Mouse (Mus musculus) hindbrain, embryonic 11.5 days (tissue): ENCODE results near the gene 4931422A03Rik. TPM values are rescaled to one million over a fixed set of nuclear protein-coding genes. Genes with fewer than 3 reads are reported as not detected.
A peak's percentile ranks its signal among the peaks of the same experiment; 100 is the strongest.

Source experiments
- ATAC-seq: fragments of 200-750 bp; cut with Nextera tagmentation; 2 replicates; pipeline ENCODE4 v1.8.0; 2017; ENCODE audit warnings: mild to moderate bottlenecking, moderate TSS enrichment, moderate library complexity; ENCODE audit not compliant: low FRiP score
- DNase-seq: peaks from one replicate; pipeline ENCODE4 v3.0.0-alpha.2; 2015; ENCODE audit warnings: low spot score
- H3K27ac ChIP-seq: fragments of 300-500 bp; sonication (generic); 2 replicates; pipeline ENCODE4 v1.5.1; 2014; ENCODE audit warnings: mild to moderate bottlenecking, low read depth, low read length
- H3K27me3 ChIP-seq: fragments of 300-500 bp; sonication (generic); 2 replicates; pipeline ENCODE4 v1.6.1; 2014; ENCODE audit warnings: mild to moderate bottlenecking, low read length, moderate library complexity, mixed read lengths; ENCODE audit not compliant: control insufficient read depth, insufficient read depth
- H3K36me3 ChIP-seq: fragments of 300-500 bp; sonication (generic); 2 replicates; pipeline ENCODE4 v1.6.1; 2014; ENCODE audit warnings: mild to moderate bottlenecking, low read length, moderate library complexity, mixed read lengths; ENCODE audit not compliant: control insufficient read depth, insufficient read depth
- H3K4me1 ChIP-seq: fragments of 300-500 bp; sonication (generic); replicated peaks from 2 replicates; pipeline ENCODE4 v1.6.1; 2014; ENCODE audit warnings: low read length, mixed read lengths; ENCODE audit not compliant: control insufficient read depth, insufficient read depth
- H3K4me2 ChIP-seq: fragments of 300-500 bp; sonication (generic); replicated peaks from 2 replicates; pipeline ENCODE4 v1.6.1; 2014; ENCODE audit warnings: mild to moderate bottlenecking, low read depth, low read length
- H3K4me3 ChIP-seq: fragments of 300-500 bp; sonication (generic); 2 replicates; pipeline ENCODE4 v1.5.1; 2014; ENCODE audit warnings: low read depth, low read length
- H3K9ac ChIP-seq: fragments of 300-500 bp; sonication (generic); 2 replicates; pipeline ENCODE4 v1.6.1; 2014; ENCODE audit warnings: low read depth, low read length
- H3K9me3 ChIP-seq: fragments of 300-500 bp; sonication (generic); 2 replicates; pipeline ENCODE4 v1.6.1; 2016; ENCODE audit warnings: low read length; ENCODE audit not compliant: control insufficient read depth
- WGBS: fragments of 180-500 bp; shearing (Covaris S2); extraction: QIAGEN DNeasy Blood & Tissue Kit; methylation state at CpG from one replicate; pipeline ENCODE4 v1.1.7; 2014; 5-methylcytosine and 5-hydroxymethylcytosine counted together
- polyA plus RNA-seq: library from polyadenylated mRNA; unstranded; fragments of >200 nt; fragmentation: Nextera tagmentation; extraction: Ambion mirVana; gene quantifications from 2 replicates; pipeline ENCODE4 v1.2.1, GENCODE M21; 2014

Gene 4931422A03Rik
- polyA plus RNA-seq, 1 experiment from 2014 or later: 2.5 TPM

GRCm38 (mm10) chr2:103970041-103970790 lies 57.9 kb downstream of the 4931422A03Rik start:
- peak overlapping the region; percentile 96 for H3K4me2 ChIP-seq
- H3K9me3 ChIP-seq: no peaks in the 10 kb centered on the region
- no peaks in the 10 kb centered on the region for H3K36me3 ChIP-seq
- ATAC-seq (peak; percentile 72), DNase-seq (peak; percentile 75)
- peaks cover 18% of the 10 kb centered on the region for H3K27me3 ChIP-seq
- H3K4me3 ChIP-seq: peak overlapping the region; percentile 70
- peak overlapping the region; percentile 84 for H3K9ac ChIP-seq
- 1% methylated on average over 26 of the region's 79 CpGs for WGBS
- 0 out of 2 replicates have a peak, but pooled peaks cover 4% of the 10 kb centered on the region for H3K4me1 ChIP-seq
- peak overlapping the region; percentile 74; the same call in 1 of the 2 replicates for H3K27ac ChIP-seq

- Histone ChIP-seq H3K4me1 (0 out of 2 replicates have a peak, but pooled peaks cover 4% of the 10 kb centered on the region), H3K27ac (peak overlapping the region; percentile 74; the same call in 1 of the 2 replicates), H3K4me2 (peak overlapping the region; percentile 96), H3K9me3 (no peaks in the 10 kb centered on the region), H3K9ac (peak overlapping the region; percentile 84), H3K27me3 (peaks cover 18% of the 10 kb centered on the region), H3K4me3 (peak overlapping the region; percentile 70), H3K36me3 (no peaks in the 10 kb centered on the region)
- 1% methylated on average over 40 of the region's 40 CpGs for WGBS
- DNase-seq: peak; percentile 79
- ATAC-seq: peak; percentile 84
These were observed 58.6 kb downstream of the 4931422A03Rik start for GRCm38 (mm10) chr2:103969437-103970040.

- Histone ChIP-seq H3K27ac (0 out of 2 replicates have a peak overlapping the region, but pooled peaks have one; percentile 74), H3K4me1 (0 out of 2 replicates have a peak, but pooled peaks cover 4% of the 10 kb centered on the region), H3K9ac (no peak overlapping the region; the same call in 1 of the 2 replicates), H3K27me3 (peaks cover 18% of the 10 kb centered on the region), H3K4me2 (peak overlapping the region; percentile 96), H3K9me3 (no peaks in the 10 kb centered on the region), H3K36me3 (no peaks in the 10 kb centered on the region), H3K4me3 (peak overlapping the region; percentile 70)
- 24% methylated on average over 10 of the region's 10 CpGs for WGBS
- DNase-seq: peak; percentile 19
- no peak for ATAC-seq
These were observed 59.2 kb downstream of the 4931422A03Rik start for GRCm38 (mm10) chr2:103968919-103969436.

- no peaks in the 10 kb centered on the region for H3K36me3 ChIP-seq
- 0 out of 2 replicates have a peak, but pooled peaks cover 4% of the 10 kb centered on the region for H3K4me1 ChIP-seq
- no peak overlapping the region for H3K9ac ChIP-seq
- H3K27me3 ChIP-seq: peaks cover 18% of the 10 kb centered on the region
- no peaks in the 10 kb centered on the region for H3K9me3 ChIP-seq
- DNase-seq (no peak), ATAC-seq (no peak)
- no peak overlapping the region for H3K4me2 ChIP-seq
- WGBS: 71% methylated on average over 4 of the region's 4 CpGs
- H3K27ac ChIP-seq: no peak overlapping the region
- H3K4me3 ChIP-seq: no peak overlapping the region
These were observed 60.0 kb downstream of the 4931422A03Rik start for GRCm38 (mm10) chr2:103968186-103968585.

- H3K27ac ChIP-seq: no peak overlapping the region
- DNase-seq: no peak
- no peaks in the 10 kb centered on the region for H3K9me3 ChIP-seq
- 0 out of 2 replicates have a peak, but pooled peaks cover under 1% of the 10 kb centered on the region for H3K4me1 ChIP-seq
- no peak overlapping the region for H3K4me3 ChIP-seq
- H3K27me3 ChIP-seq: peaks cover 2% of the 10 kb centered on the region; the same call in 1 of the 2 replicates
- 93% methylated on average over 3 of the region's 3 CpGs for WGBS
- no peaks in the 10 kb centered on the region for H3K36me3 ChIP-seq
- H3K9ac ChIP-seq: no peak overlapping the region
- H3K4me2 ChIP-seq: no peak overlapping the region
- ATAC-seq: no peak
These were observed 62.8 kb downstream of the 4931422A03Rik start for GRCm38 (mm10) chr2:103965391-103965790.

GRCm38 (mm10) chr2:103962349-103962748 lies 65.8 kb downstream of the 4931422A03Rik start:
- Histone ChIP-seq H3K9me3 (no peaks in the 10 kb centered on the region), H3K4me2 (no peak overlapping the region), H3K9ac (no peak overlapping the region), H3K4me3 (no peak overlapping the region), H3K27me3 (no peaks in the 10 kb centered on the region), H3K36me3 (no peaks in the 10 kb centered on the region), H3K4me1 (no peaks in the 10 kb centered on the region), H3K27ac (no peak overlapping the region)
- no peak for DNase-seq
- no peak for ATAC-seq
- WGBS: 78% methylated on average over 4 of the region's 4 CpGs

- DNase-seq (no peak), ATAC-seq (no peak)
- Histone ChIP-seq H3K9ac (no peak overlapping the region), H3K4me1 (no peaks in the 10 kb centered on the region), H3K9me3 (no peaks in the 10 kb centered on the region), H3K36me3 (no peaks in the 10 kb centered on the region), H3K4me2 (no peak overlapping the region), H3K4me3 (no peak overlapping the region), H3K27me3 (no peaks in the 10 kb centered on the region), H3K27ac (no peak overlapping the region)
- WGBS: 89% methylated on average over 6 of the region's 6 CpGs
These were observed 68.6 kb downstream of the 4931422A03Rik start for GRCm38 (mm10) chr2:103959574-103959973.

GRCm38 (mm10) chr2:103959066-103959465 lies 69.1 kb downstream of the 4931422A03Rik start:
- no peak for ATAC-seq
- H3K4me1 ChIP-seq: no peaks in the 10 kb centered on the region
- no peak overlapping the region for H3K4me3 ChIP-seq
- 94% methylated on average over 5 of the region's 5 CpGs for WGBS
- H3K9ac ChIP-seq: no peak overlapping the region
- no peak overlapping the region for H3K27ac ChIP-seq
- no peak overlapping the region for H3K4me2 ChIP-seq
- H3K9me3 ChIP-seq: no peaks in the 10 kb centered on the region
- no peaks in the 10 kb centered on the region for H3K27me3 ChIP-seq
- no peak for DNase-seq
- H3K36me3 ChIP-seq: no peaks in the 10 kb centered on the region
